Mouse (Mus musculus): ENCODE data around the gene Arpc2.

The Arpc2 gene

GRCm38 (mm10) chr1:74300347-74301110, 64.6 kb downstream of the Arpc2 start:
- DNase-seq (ENCODE audit: extremely low read depth, low read depth): no peak

- DNase-seq (ENCODE audit: extremely low read depth, low read depth): no peak
Observed at GRCm38 (mm10) chr1:74302229-74302628, 66.3 kb downstream of the Arpc2 start.

GRCm38 (mm10) chr1:74302835-74303234, 67.0 kb downstream of the Arpc2 start:
- DNase-seq (ENCODE audit: extremely low read depth, low read depth): no peak

- no peak for DNase-seq (ENCODE audit: extremely low read depth, low read depth)
Observed at GRCm38 (mm10) chr1:74303509-74304338, 67.8 kb downstream of the Arpc2 start.

- no peak for DNase-seq (ENCODE audit: extremely low read depth, low read depth)
Observed at GRCm38 (mm10) chr1:74304339-74304790, 68.5 kb downstream of the Arpc2 start.

GRCm38 (mm10) chr1:74304946-74305345, 69.1 kb downstream of the Arpc2 start:
- no peak for DNase-seq (ENCODE audit: extremely low read depth, low read depth)

GRCm38 (mm10) chr1:74305522-74305921, 69.6 kb downstream of the Arpc2 start, which contains the start of gene Tmbim1:
TSS of gene Tmbim1 (minus strand) at chr1:74305622.
- no peak for DNase-seq (ENCODE audit: extremely low read depth, low read depth)

- no peak for DNase-seq (ENCODE audit: extremely low read depth, low read depth)
Observed at GRCm38 (mm10) chr1:74307146-74307545, 71.3 kb downstream of the Arpc2 start.

GRCm38 (mm10) chr1:74308001-74308964, 72.4 kb downstream of the Arpc2 start:
- DNase-seq (ENCODE audit: extremely low read depth, low read depth): no peak

- DNase-seq (ENCODE audit: extremely low read depth, low read depth): no peak
Observed at GRCm38 (mm10) chr1:74309767-74310166, 73.9 kb downstream of the Arpc2 start.

GRCm38 (mm10) chr1:74313049-74313692, 77.3 kb downstream of the Arpc2 start:
- DNase-seq (ENCODE audit: extremely low read depth, low read depth): peak; percentile 76

- DNase-seq (ENCODE audit: extremely low read depth, low read depth): no peak
Observed at GRCm38 (mm10) chr1:74314796-74315195, 78.9 kb downstream of the Arpc2 start.

GRCm38 (mm10) chr1:74316114-74316827, 80.4 kb downstream of the Arpc2 start:
- no peak for DNase-seq (ENCODE audit: extremely low read depth, low read depth)

Data from MEL-GATA-1-ER (cell line).